Mouse (Mus musculus): ENCODE data around the gene Vim.

Gene Vim

GRCm38 (mm10) chr2:13573408-13574065 lies at the start of gene Vim:
Gene Vim, plus strand, starts transcription at chr2:13573927.
- peak; percentile 80 for DNase-seq (ENCODE audit: low read depth, low spot score)

GRCm38 (mm10) chr2:13526205-13526604 lies 47.5 kb upstream of the Vim start:
- DNase-seq (ENCODE audit: low read depth, low spot score) = no peak

DNA sequence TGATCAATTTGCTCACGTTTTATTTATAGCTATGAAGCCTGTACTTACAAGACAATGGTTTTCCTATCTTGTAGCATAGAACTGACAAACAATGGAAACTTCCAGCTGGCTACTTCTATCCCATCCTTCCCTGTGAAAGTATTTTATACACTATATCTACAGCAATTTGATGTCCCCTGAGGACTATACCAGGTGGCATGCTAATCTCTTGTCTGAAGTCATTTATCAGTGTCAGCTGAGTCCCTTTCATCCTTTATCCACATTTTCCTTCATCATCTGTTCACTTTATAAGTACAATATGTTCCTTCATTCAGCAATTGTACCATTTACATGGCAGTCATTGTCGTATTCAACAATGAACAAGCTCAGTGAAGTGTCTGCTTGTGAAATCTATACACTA lies 46.6 kb upstream of the Vim start:
- DNase-seq (ENCODE audit: low read depth, low spot score) = no peak

GRCm38 (mm10) chr2:13527531-13527930 lies 46.2 kb upstream of the Vim start:
- no peak for DNase-seq (ENCODE audit: low read depth, low spot score)

GRCm38 (mm10) chr2:13529253-13529933 lies 44.3 kb upstream of the Vim start:
- DNase-seq (ENCODE audit: low read depth, low spot score) = no peak

DNA sequence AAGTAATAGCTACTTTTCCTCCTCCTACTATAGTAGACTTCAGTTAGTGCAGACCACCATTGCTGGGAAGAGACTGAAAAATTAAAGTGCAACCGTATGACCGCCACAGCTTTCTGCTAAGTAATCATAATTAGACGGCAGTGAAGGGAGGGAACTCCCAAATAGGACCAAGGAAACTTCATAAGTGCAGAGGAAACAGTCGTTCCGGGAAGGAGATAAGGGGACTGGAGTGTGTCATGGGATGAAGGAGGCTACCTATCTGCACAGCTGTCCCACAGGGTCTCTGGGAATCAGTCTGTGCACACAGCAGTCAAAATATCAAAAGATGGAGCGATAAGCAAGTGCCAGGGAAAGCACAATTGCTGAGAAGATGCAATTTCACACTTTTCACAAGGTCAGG lies 43.1 kb upstream of the Vim start:
- no peak for DNase-seq (ENCODE audit: low read depth, low spot score)

- no peak for DNase-seq (ENCODE audit: low read depth, low spot score)
Observed at GRCm38 (mm10) chr2:13536747-13537146, 37.0 kb upstream of the Vim start.

- peak; percentile 46 for DNase-seq (ENCODE audit: low read depth, low spot score)
Observed at GRCm38 (mm10) chr2:13537733-13538132, 36.0 kb upstream of the Vim start.

DNA sequence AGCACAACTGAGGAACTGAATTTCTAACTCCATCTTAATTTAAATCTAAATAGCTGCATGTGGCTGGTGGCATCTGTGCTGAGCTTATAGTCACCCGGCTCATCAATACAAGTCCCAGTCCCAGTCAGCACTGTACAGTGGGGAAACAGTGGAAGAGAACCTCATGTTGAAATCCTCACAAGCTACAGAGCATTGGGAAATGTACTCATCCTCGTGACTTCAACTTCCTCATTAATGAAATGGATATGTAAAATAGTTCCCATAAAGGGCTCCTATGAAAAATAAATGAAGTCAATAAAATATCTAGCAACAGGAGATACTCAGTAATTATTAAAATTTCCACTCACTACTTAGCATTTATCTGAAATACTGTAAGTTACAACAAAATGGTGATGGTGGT lies 35.5 kb upstream of the Vim start:
- no peak for DNase-seq (ENCODE audit: low read depth, low spot score)

DNA sequence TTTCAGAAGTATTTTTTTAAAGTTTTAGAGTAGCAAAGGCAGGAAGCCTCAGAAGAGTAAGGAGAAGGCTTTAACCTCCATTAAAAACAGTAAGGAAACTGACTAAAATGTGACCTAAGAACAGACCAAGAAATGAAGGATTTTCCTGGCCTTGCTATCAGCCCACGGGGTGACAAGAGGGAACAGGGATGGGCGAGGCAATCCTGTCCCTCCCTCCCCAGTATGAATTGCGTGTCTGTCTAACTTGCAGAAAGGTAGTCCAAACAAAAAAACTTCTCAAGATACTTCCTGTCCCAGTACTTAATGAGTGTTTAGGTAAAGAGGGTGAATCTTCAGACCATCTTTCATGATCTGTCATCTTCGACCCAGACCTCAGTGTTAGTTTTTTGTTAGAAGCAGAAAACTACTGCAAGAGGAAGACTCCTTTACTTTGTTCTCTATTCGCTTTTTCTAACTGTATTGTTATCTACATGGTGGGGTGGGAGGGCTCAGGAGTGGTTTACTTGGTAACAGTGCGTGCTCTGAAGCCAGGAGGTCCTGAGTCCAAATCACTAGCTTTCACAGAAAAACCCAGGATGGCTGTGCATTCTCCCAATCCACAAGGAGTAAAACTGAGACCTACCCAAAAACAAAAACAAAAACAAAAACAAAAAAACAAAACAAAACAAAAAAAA lies 34.9 kb upstream of the Vim start:
- no peak for DNase-seq (ENCODE audit: low read depth, low spot score)

GRCm38 (mm10) chr2:13539860-13540259 lies 33.9 kb upstream of the Vim start:
- DNase-seq (ENCODE audit: low read depth, low spot score) = no peak

- peak; percentile 7 for DNase-seq (ENCODE audit: low read depth, low spot score)
Observed at GRCm38 (mm10) chr2:13543519-13544124, 30.1 kb upstream of the Vim start.

- peak; percentile 93 for DNase-seq (ENCODE audit: low read depth, low spot score)
Observed at GRCm38 (mm10) chr2:13544193-13544824, 29.4 kb upstream of the Vim start, which contains the start of gene Trdmt1. Gene Trdmt1, minus strand, starts transcription at chr2:13544668.

DNA sequence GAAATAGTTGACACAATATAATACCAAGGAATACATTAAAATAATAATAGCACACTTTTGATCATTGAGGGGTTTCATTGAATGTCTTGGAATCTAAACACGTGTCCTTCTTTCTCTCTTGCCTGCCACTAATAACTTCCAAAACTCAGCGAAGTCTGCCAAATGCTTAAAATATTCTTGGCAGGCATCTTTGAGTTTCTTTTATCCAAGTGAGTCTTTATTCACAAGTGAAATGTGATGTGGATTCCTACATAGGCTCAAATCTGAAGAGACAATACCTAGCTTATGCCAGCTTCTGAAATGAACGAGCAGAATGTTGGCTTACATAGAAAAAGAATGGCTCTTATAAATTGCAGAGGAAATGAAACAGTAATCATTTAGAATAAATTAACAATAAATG lies 25.0 kb upstream of the Vim start:
- no peak for DNase-seq (ENCODE audit: low read depth, low spot score)

- no peak for DNase-seq (ENCODE audit: low read depth, low spot score)
Observed at GRCm38 (mm10) chr2:13553966-13554365, 19.8 kb upstream of the Vim start.

DNA sequence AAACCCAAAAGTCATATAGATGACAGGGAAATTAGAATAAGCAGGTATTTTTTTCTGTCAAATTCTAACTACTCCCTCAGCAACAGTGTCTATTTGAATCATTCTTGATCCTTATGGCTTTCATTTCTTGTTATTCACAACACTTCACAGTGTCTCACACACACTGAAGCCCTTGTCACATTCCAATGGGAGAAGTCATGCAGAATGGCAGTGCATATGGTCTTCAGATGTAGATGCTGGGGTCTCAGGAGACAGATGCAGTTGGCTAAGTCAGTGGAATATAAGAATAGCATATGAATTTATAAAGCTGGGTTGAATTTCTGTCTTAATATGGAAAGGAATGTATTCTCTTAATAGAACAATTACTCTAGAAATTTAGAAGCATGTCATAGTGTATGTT lies 17.5 kb upstream of the Vim start:
- DNase-seq (ENCODE audit: low read depth, low spot score) = no peak

- no peak for DNase-seq (ENCODE audit: low read depth, low spot score)
Observed at GRCm38 (mm10) chr2:13557145-13558030, 16.3 kb upstream of the Vim start.

- no peak for DNase-seq (ENCODE audit: low read depth, low spot score)
Observed at GRCm38 (mm10) chr2:13558607-13559262, 15.0 kb upstream of the Vim start.

- DNase-seq (ENCODE audit: low read depth, low spot score) = no peak
Observed at GRCm38 (mm10) chr2:13559303-13559702, 14.4 kb upstream of the Vim start.

DNA sequence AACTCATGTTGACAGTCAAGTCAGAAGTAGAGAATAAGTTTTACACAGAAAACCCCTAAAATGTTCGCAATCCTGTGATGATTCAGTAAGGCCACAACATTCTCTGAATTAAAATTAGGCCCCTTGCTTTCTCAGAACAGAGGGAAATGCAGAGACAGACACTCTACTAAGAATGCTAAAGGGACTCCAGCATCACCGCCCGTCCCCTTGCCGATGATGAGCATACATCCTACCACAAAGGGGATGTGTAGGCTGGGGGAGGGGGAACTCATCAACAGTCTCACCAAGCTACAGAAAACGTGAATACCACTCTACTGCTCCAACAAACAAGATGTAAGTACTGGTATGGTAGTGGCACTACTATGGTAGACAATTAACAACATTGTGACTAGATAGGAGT lies 14.0 kb upstream of the Vim start:
- DNase-seq (ENCODE audit: low read depth, low spot score) = no peak
